Mouse (Mus musculus) embryonic facial prominence, embryonic 14.5 days (tissue): Measurements from ENCODE around the gene Cd1d1. TPM values are rescaled to one million over a fixed set of nuclear protein-coding genes. Genes with fewer than 3 reads are reported as not detected.
A peak's percentile ranks its signal among the peaks of the same experiment; 100 is the strongest.

Experiments
- ATAC-seq: fragments of 200-750 bp; cut with Nextera tagmentation; 2 replicates; pipeline ENCODE4 v1.8.0; 2017; ENCODE audit warnings: low read depth, moderate number of reproducible peaks, moderate TSS enrichment
- DNase-seq: peaks from one replicate; pipeline ENCODE4 v3.0.0-alpha.2; 2015; ENCODE audit warnings: low spot score
- H3K27ac ChIP-seq: fragments of 300-500 bp; sonication (generic); replicated peaks from 2 replicates; pipeline ENCODE4 v1.5.1; 2014; ENCODE audit warnings: low read depth, mild to moderate bottlenecking, low read length, moderate library complexity
- H3K27me3 ChIP-seq: fragments of 300-500 bp; sonication (generic); replicated peaks from 2 replicates; pipeline ENCODE4 v1.6.1; 2014; ENCODE audit warnings: low read length; ENCODE audit not compliant: control insufficient read depth, insufficient read depth
- H3K36me3 ChIP-seq: fragments of 300-500 bp; sonication (generic); 2 replicates; pipeline ENCODE4 v1.6.1; 2014; ENCODE audit warnings: low read length, mixed read lengths; ENCODE audit not compliant: control insufficient read depth, insufficient read depth
- H3K4me1 ChIP-seq: fragments of 300-500 bp; sonication (generic); 2 replicates; pipeline ENCODE4 v1.6.1; 2014; ENCODE audit warnings: antibody characterized with exemption, low read length; ENCODE audit not compliant: control insufficient read depth, insufficient read depth
- H3K4me2 ChIP-seq: fragments of 300-500 bp; sonication (generic); 2 replicates; pipeline ENCODE4 v1.6.1; 2014; ENCODE audit warnings: low read depth, mild to moderate bottlenecking, low read length, moderate library complexity, mixed read lengths
- H3K4me3 ChIP-seq: fragments of 300-500 bp; sonication (generic); 2 replicates; pipeline ENCODE4 v1.5.1; 2014; ENCODE audit warnings: low read depth, mild to moderate bottlenecking, low read length
- H3K9ac ChIP-seq: fragments of 300-500 bp; sonication (generic); 2 replicates; pipeline ENCODE4 v1.6.1; 2014; ENCODE audit warnings: low read depth, mild to moderate bottlenecking, low read length, moderate library complexity, mixed read lengths
- H3K9me3 ChIP-seq: fragments of 300-500 bp; sonication (generic); 2 replicates; pipeline ENCODE4 v1.6.1; 2016; ENCODE audit warnings: low read length; ENCODE audit not compliant: control insufficient read depth
- WGBS: fragments of 180-500 bp; shearing (Covaris S2); extraction: QIAGEN DNeasy Blood & Tissue Kit; methylation state at CpG from one replicate; pipeline ENCODE4 v1.1.7; 2014; 5-methylcytosine and 5-hydroxymethylcytosine counted together
- polyA plus RNA-seq: library from polyadenylated mRNA; unstranded; fragments of >200 nt; fragmentation: Nextera tagmentation; extraction: Ambion mirVana; gene quantifications from 2 replicates; pipeline ENCODE4 v1.2.1, GENCODE M21; 2014

Cd1d1 gene
- 26.6 and 27.4 TPM in 2 replicates for polyA plus RNA-seq

GRCm38 (mm10) chr3:86999415-86999740 is at the start of gene Cd1d1:
Gene Cd1d1 (minus strand): TSS chr3:86999441.
- 23% methylated on average over 8 of the region's 8 CpGs for WGBS
- Histone ChIP-seq H3K4me1 (peaks cover 4% of the 10 kb centered on the region; the same call in 1 of the 2 replicates), H3K9me3 (no peaks in the 10 kb centered on the region), H3K27ac (peak within 1 kb of the TSS; percentile 94), H3K36me3 (no peaks in the 10 kb centered on the region), H3K27me3 (no peaks in the 10 kb centered on the region), H3K4me3 (peak within 1 kb of the TSS; percentile 59), H3K4me2 (peak within 1 kb of the TSS; percentile 64), H3K9ac (peak within 1 kb of the TSS; percentile 77)
- no peak for ATAC-seq
- no peak for DNase-seq

- Histone ChIP-seq H3K4me3 (no peak overlapping the region), H3K9ac (no peak overlapping the region), H3K36me3 (no peaks in the 10 kb centered on the region), H3K4me1 (no peaks in the 10 kb centered on the region), H3K4me2 (no peak overlapping the region), H3K27me3 (no peaks in the 10 kb centered on the region), H3K9me3 (no peaks in the 10 kb centered on the region), H3K27ac (no peak overlapping the region)
- WGBS, result 83% methylated on average over 5 of the region's 5 CpGs
- DNase-seq (no peak), ATAC-seq (no peak)
Observed at GRCm38 (mm10) chr3:87047801-87048200, 48.6 kb upstream of the Cd1d1 start.

- Histone ChIP-seq H3K27ac (no peak overlapping the region), H3K27me3 (no peaks in the 10 kb centered on the region), H3K9ac (no peak overlapping the region), H3K4me1 (no peaks in the 10 kb centered on the region), H3K4me3 (no peak overlapping the region), H3K9me3 (no peaks in the 10 kb centered on the region), H3K4me2 (no peak overlapping the region), H3K36me3 (no peaks in the 10 kb centered on the region)
- ATAC-seq (no peak), DNase-seq (no peak)
- WGBS, result 80% methylated on average over 2 of the region's 2 CpGs
Observed at GRCm38 (mm10) chr3:87041733-87042132, 42.5 kb upstream of the Cd1d1 start.

GRCm38 (mm10) chr3:87038500-87038899 is 39.3 kb upstream of the Cd1d1 start:
- H3K27me3 ChIP-seq, result no peaks in the 10 kb centered on the region
- no peaks in the 10 kb centered on the region for H3K9me3 ChIP-seq
- no peak overlapping the region for H3K9ac ChIP-seq
- WGBS, result 81% methylated on average over 6 of the region's 6 CpGs
- no peaks in the 10 kb centered on the region for H3K36me3 ChIP-seq
- DNase-seq (no peak), ATAC-seq (no peak)
- no peak overlapping the region for H3K4me2 ChIP-seq
- H3K4me3 ChIP-seq, result no peak overlapping the region
- H3K27ac ChIP-seq, result no peak overlapping the region
- H3K4me1 ChIP-seq, result no peaks in the 10 kb centered on the region

GRCm38 (mm10) chr3:87034061-87034460 is 34.8 kb upstream of the Cd1d1 start:
- no peaks in the 10 kb centered on the region for H3K36me3 ChIP-seq
- no peak for ATAC-seq
- H3K4me2 ChIP-seq, result no peak overlapping the region
- no peak overlapping the region for H3K9ac ChIP-seq
- no peaks in the 10 kb centered on the region for H3K9me3 ChIP-seq
- no peaks in the 10 kb centered on the region for H3K27me3 ChIP-seq
- no peak overlapping the region for H3K4me3 ChIP-seq
- no peak for DNase-seq
- no peaks in the 10 kb centered on the region for H3K4me1 ChIP-seq
- WGBS, result 86% methylated on average over 4 of the region's 4 CpGs
- H3K27ac ChIP-seq, result no peak overlapping the region

- DNase-seq (peak; percentile 79), ATAC-seq (peak; percentile 30; the same call in 1 of the 2 replicates)
- H3K4me2 ChIP-seq, result no peak overlapping the region
- no peaks in the 10 kb centered on the region for H3K4me1 ChIP-seq
- H3K9ac ChIP-seq, result no peak overlapping the region
- no peaks in the 10 kb centered on the region for H3K27me3 ChIP-seq
- H3K4me3 ChIP-seq, result no peak overlapping the region
- no peaks in the 10 kb centered on the region for H3K36me3 ChIP-seq
- no peak overlapping the region for H3K27ac ChIP-seq
- no peaks in the 10 kb centered on the region for H3K9me3 ChIP-seq
- 22% methylated on average over 8 of the region's 8 CpGs for WGBS
Observed at GRCm38 (mm10) chr3:87033357-87033756, 34.1 kb upstream of the Cd1d1 start.

- Histone ChIP-seq H3K27ac (no peak overlapping the region), H3K9me3 (no peaks in the 10 kb centered on the region), H3K4me1 (no peaks in the 10 kb centered on the region), H3K4me2 (no peak overlapping the region), H3K27me3 (no peaks in the 10 kb centered on the region), H3K9ac (no peak overlapping the region), H3K4me3 (no peak overlapping the region), H3K36me3 (no peaks in the 10 kb centered on the region)
- 18% methylated on average over 6 of the region's 6 CpGs for WGBS
- ATAC-seq, result no peak
- DNase-seq, result peak; percentile 77
Observed at GRCm38 (mm10) chr3:87030855-87031254, 31.6 kb upstream of the Cd1d1 start.

GRCm38 (mm10) chr3:87017707-87018106 is 18.5 kb upstream of the Cd1d1 start:
- Histone ChIP-seq H3K4me2 (no peak overlapping the region), H3K27ac (no peak overlapping the region), H3K27me3 (no peaks in the 10 kb centered on the region), H3K9me3 (no peaks in the 10 kb centered on the region), H3K36me3 (no peaks in the 10 kb centered on the region), H3K9ac (no peak overlapping the region), H3K4me1 (no peaks in the 10 kb centered on the region), H3K4me3 (no peak overlapping the region)
- ATAC-seq, result no peak
- 62% methylated on average over 2 of the region's 2 CpGs for WGBS
- DNase-seq, result no peak

GRCm38 (mm10) chr3:87017001-87017400 is 17.8 kb upstream of the Cd1d1 start:
- H3K4me3 ChIP-seq, result no peak overlapping the region
- ATAC-seq, result no peak
- WGBS, result 79% methylated on average over 1 of the region's 1 CpGs
- DNase-seq, result no peak
- H3K27me3 ChIP-seq, result no peaks in the 10 kb centered on the region
- no peak overlapping the region for H3K4me2 ChIP-seq
- no peaks in the 10 kb centered on the region for H3K9me3 ChIP-seq
- no peak overlapping the region for H3K27ac ChIP-seq
- no peak overlapping the region for H3K9ac ChIP-seq
- no peaks in the 10 kb centered on the region for H3K36me3 ChIP-seq
- H3K4me1 ChIP-seq, result no peaks in the 10 kb centered on the region
